Mouse (Mus musculus): ENCODE results near the gene Iqgap1. TPM values are rescaled to one million over a fixed set of nuclear protein-coding genes. Genes with fewer than 3 reads are reported as not detected.

The Iqgap1 gene
- polyA plus RNA-seq, 1 experiment from 2014 or later = 94.3 TPM

- Histone ChIP-seq H3K27ac (ENCODE audit: low read length) (no peak overlapping the region), H3K9ac (replicated peaks; ENCODE audit: low read depth, low read length) (no peak overlapping the region), H3K4me1 (ENCODE audit: control insufficient read depth, insufficient read depth, low read length) (0 out of 2 replicates have a peak, but pooled peaks cover 10% of the 10 kb centered on the region), H3K27me3 (ENCODE audit: control insufficient read depth, insufficient read depth, low read length) (no peaks in the 10 kb centered on the region), H3K4me2 (replicated peaks; ENCODE audit: low read depth, low read length) (no peak overlapping the region), H3K9me3 (ENCODE audit: control insufficient read depth, low read depth, low read length) (no peaks in the 10 kb centered on the region), H3K36me3 (ENCODE audit: control insufficient read depth, insufficient read depth, low read length) (no peaks in the 10 kb centered on the region), H3K4me3 (ENCODE audit: low read depth, low read length) (no peak overlapping the region)
- WGBS = 93% methylated on average over 3 of the region's 3 CpGs
- ATAC-seq (ENCODE audit: insufficient number of reproducible peaks, insufficient read depth, low FRiP score, low read depth) = no peak
These were observed 49.7 kb downstream of the Iqgap1 start for GRCm38 (mm10) chr7:80776090-80776489.

- Histone ChIP-seq H3K36me3 (ENCODE audit: control insufficient read depth, insufficient read depth, low read length) (no peaks in the 10 kb centered on the region), H3K4me2 (replicated peaks; ENCODE audit: low read depth, low read length) (no peak overlapping the region), H3K4me1 (ENCODE audit: control insufficient read depth, insufficient read depth, low read length) (0 out of 2 replicates have a peak, but pooled peaks cover 10% of the 10 kb centered on the region), H3K27me3 (ENCODE audit: control insufficient read depth, insufficient read depth, low read length) (no peaks in the 10 kb centered on the region), H3K4me3 (ENCODE audit: low read depth, low read length) (no peak overlapping the region), H3K9ac (replicated peaks; ENCODE audit: low read depth, low read length) (no peak overlapping the region), H3K9me3 (ENCODE audit: control insufficient read depth, low read depth, low read length) (no peaks in the 10 kb centered on the region), H3K27ac (ENCODE audit: low read length) (no peak overlapping the region)
- no peak for ATAC-seq (ENCODE audit: insufficient number of reproducible peaks, insufficient read depth, low FRiP score, low read depth)
- 86% methylated on average over 10 of the region's 10 CpGs for WGBS
These were observed 50.3 kb downstream of the Iqgap1 start for GRCm38 (mm10) chr7:80775448-80775904.

GRCm38 (mm10) chr7:80774615-80775447 is 50.9 kb downstream of the Iqgap1 start:
- no peaks in the 10 kb centered on the region for H3K36me3 ChIP-seq (ENCODE audit: control insufficient read depth, insufficient read depth, low read length)
- no peak for ATAC-seq (ENCODE audit: insufficient number of reproducible peaks, insufficient read depth, low FRiP score, low read depth)
- no peaks in the 10 kb centered on the region for H3K9me3 ChIP-seq (ENCODE audit: control insufficient read depth, low read depth, low read length)
- H3K9ac ChIP-seq (replicated peaks; ENCODE audit: low read depth, low read length) = no peak overlapping the region
- H3K27ac ChIP-seq (ENCODE audit: low read length) = no peak overlapping the region
- no peak overlapping the region for H3K4me2 ChIP-seq (replicated peaks; ENCODE audit: low read depth, low read length)
- no peaks in the 10 kb centered on the region for H3K27me3 ChIP-seq (ENCODE audit: control insufficient read depth, insufficient read depth, low read length)
- H3K4me1 ChIP-seq (ENCODE audit: control insufficient read depth, insufficient read depth, low read length) = 0 out of 2 replicates have a peak, but pooled peaks cover 10% of the 10 kb centered on the region
- whole genome bisulfite sequencing = 93% methylated on average over 15 of the region's 15 CpGs
- H3K4me3 ChIP-seq (ENCODE audit: low read depth, low read length) = no peak overlapping the region

- 0 out of 2 replicates have a peak, but pooled peaks cover 4% of the 10 kb centered on the region for H3K4me1 ChIP-seq (ENCODE audit: control insufficient read depth, insufficient read depth, low read length)
- 0 out of 2 replicates have a peak overlapping the region, but pooled peaks have one; percentile 21 for H3K27ac ChIP-seq (ENCODE audit: low read length)
- H3K9ac ChIP-seq (replicated peaks; ENCODE audit: low read depth, low read length) = no peak overlapping the region
- H3K4me3 ChIP-seq (ENCODE audit: low read depth, low read length) = no peak overlapping the region
- no peak overlapping the region for H3K4me2 ChIP-seq (replicated peaks; ENCODE audit: low read depth, low read length)
- no peaks in the 10 kb centered on the region for H3K27me3 ChIP-seq (ENCODE audit: control insufficient read depth, insufficient read depth, low read length)
- H3K36me3 ChIP-seq (ENCODE audit: control insufficient read depth, insufficient read depth, low read length) = no peaks in the 10 kb centered on the region
- no peaks in the 10 kb centered on the region for H3K9me3 ChIP-seq (ENCODE audit: control insufficient read depth, low read depth, low read length)
- no peak for ATAC-seq (ENCODE audit: insufficient number of reproducible peaks, insufficient read depth, low FRiP score, low read depth)
- WGBS = 69% methylated on average over 14 of the region's 14 CpGs
These were observed 51.8 kb downstream of the Iqgap1 start for GRCm38 (mm10) chr7:80773834-80774614.

GRCm38 (mm10) chr7:80770466-80770865 is 55.3 kb downstream of the Iqgap1 start:
- Histone ChIP-seq H3K4me3 (ENCODE audit: low read depth, low read length) (no peak overlapping the region), H3K36me3 (ENCODE audit: control insufficient read depth, insufficient read depth, low read length) (peaks cover 9% of the 10 kb centered on the region; the same call in 1 of the 2 replicates), H3K27me3 (ENCODE audit: control insufficient read depth, insufficient read depth, low read length) (no peaks in the 10 kb centered on the region), H3K27ac (ENCODE audit: low read length) (no peak overlapping the region), H3K9me3 (ENCODE audit: control insufficient read depth, low read depth, low read length) (no peaks in the 10 kb centered on the region), H3K4me1 (ENCODE audit: control insufficient read depth, insufficient read depth, low read length) (peaks cover 10% of the 10 kb centered on the region), H3K4me2 (replicated peaks; ENCODE audit: low read depth, low read length) (no peak overlapping the region), H3K9ac (replicated peaks; ENCODE audit: low read depth, low read length) (no peak overlapping the region)
- no peak for ATAC-seq (ENCODE audit: insufficient number of reproducible peaks, insufficient read depth, low FRiP score, low read depth)
- WGBS = 79% methylated on average over 2 of the region's 2 CpGs

GRCm38 (mm10) chr7:80766861-80767312 is 58.9 kb downstream of the Iqgap1 start:
- peaks cover 10% of the 10 kb centered on the region; the same call in 1 of the 2 replicates for H3K36me3 ChIP-seq (ENCODE audit: control insufficient read depth, insufficient read depth, low read length)
- H3K27me3 ChIP-seq (ENCODE audit: control insufficient read depth, insufficient read depth, low read length) = no peaks in the 10 kb centered on the region
- no peak overlapping the region for H3K4me3 ChIP-seq (ENCODE audit: low read depth, low read length)
- no peak for ATAC-seq (ENCODE audit: insufficient number of reproducible peaks, insufficient read depth, low FRiP score, low read depth)
- WGBS = 91% methylated on average over 11 of the region's 11 CpGs
- no peak overlapping the region for H3K9ac ChIP-seq (replicated peaks; ENCODE audit: low read depth, low read length)
- H3K27ac ChIP-seq (ENCODE audit: low read length) = no peak overlapping the region
- H3K4me2 ChIP-seq (replicated peaks; ENCODE audit: low read depth, low read length) = no peak overlapping the region
- no peaks in the 10 kb centered on the region for H3K9me3 ChIP-seq (ENCODE audit: control insufficient read depth, low read depth, low read length)
- H3K4me1 ChIP-seq (ENCODE audit: control insufficient read depth, insufficient read depth, low read length) = peaks cover 6% of the 10 kb centered on the region

GRCm38 (mm10) chr7:80766072-80766471 is 59.7 kb downstream of the Iqgap1 start:
- H3K4me3 ChIP-seq (ENCODE audit: low read depth, low read length) = no peak overlapping the region
- H3K9me3 ChIP-seq (ENCODE audit: control insufficient read depth, low read depth, low read length) = no peaks in the 10 kb centered on the region
- H3K27ac ChIP-seq (ENCODE audit: low read length) = no peak overlapping the region
- H3K27me3 ChIP-seq (ENCODE audit: control insufficient read depth, insufficient read depth, low read length) = no peaks in the 10 kb centered on the region
- H3K4me2 ChIP-seq (replicated peaks; ENCODE audit: low read depth, low read length) = no peak overlapping the region
- peaks cover 6% of the 10 kb centered on the region for H3K4me1 ChIP-seq (ENCODE audit: control insufficient read depth, insufficient read depth, low read length)
- peaks cover 10% of the 10 kb centered on the region; the same call in 1 of the 2 replicates for H3K36me3 ChIP-seq (ENCODE audit: control insufficient read depth, insufficient read depth, low read length)
- 67% methylated on average over 3 of the region's 3 CpGs for WGBS
- H3K9ac ChIP-seq (replicated peaks; ENCODE audit: low read depth, low read length) = no peak overlapping the region
- no peak for ATAC-seq (ENCODE audit: insufficient number of reproducible peaks, insufficient read depth, low FRiP score, low read depth)

- ATAC-seq (ENCODE audit: insufficient number of reproducible peaks, insufficient read depth, low FRiP score, low read depth) = no peak
- WGBS = 82% methylated on average over 7 of the region's 7 CpGs
- Histone ChIP-seq H3K36me3 (ENCODE audit: control insufficient read depth, insufficient read depth, low read length) (peaks cover 10% of the 10 kb centered on the region; the same call in 1 of the 2 replicates), H3K27ac (ENCODE audit: low read length) (no peak overlapping the region), H3K4me1 (ENCODE audit: control insufficient read depth, insufficient read depth, low read length) (peaks cover 6% of the 10 kb centered on the region), H3K27me3 (ENCODE audit: control insufficient read depth, insufficient read depth, low read length) (no peaks in the 10 kb centered on the region), H3K9me3 (ENCODE audit: control insufficient read depth, low read depth, low read length) (no peaks in the 10 kb centered on the region), H3K4me3 (ENCODE audit: low read depth, low read length) (no peak overlapping the region), H3K4me2 (replicated peaks; ENCODE audit: low read depth, low read length) (no peak overlapping the region), H3K9ac (replicated peaks; ENCODE audit: low read depth, low read length) (no peak overlapping the region)
These were observed 61.8 kb downstream of the Iqgap1 start for GRCm38 (mm10) chr7:80763864-80764437.
